Mouse (Mus musculus) MN1 (cell line): ENCODE data around the gene Polq.
A peak's percentile ranks its signal among the peaks of the same experiment; 100 is the strongest.
"Not testable (repeated sequence)": the region's sequence is repeated elsewhere in the genome, so short reads cannot be mapped to it uniquely, and the experiment has no call there.

Experiments used
- DNase-seq: peaks from one replicate; pipeline ENCODE4 v3.0.0-alpha.2; 2016; ENCODE audit warnings: low spot score

The Polq gene

DNA sequence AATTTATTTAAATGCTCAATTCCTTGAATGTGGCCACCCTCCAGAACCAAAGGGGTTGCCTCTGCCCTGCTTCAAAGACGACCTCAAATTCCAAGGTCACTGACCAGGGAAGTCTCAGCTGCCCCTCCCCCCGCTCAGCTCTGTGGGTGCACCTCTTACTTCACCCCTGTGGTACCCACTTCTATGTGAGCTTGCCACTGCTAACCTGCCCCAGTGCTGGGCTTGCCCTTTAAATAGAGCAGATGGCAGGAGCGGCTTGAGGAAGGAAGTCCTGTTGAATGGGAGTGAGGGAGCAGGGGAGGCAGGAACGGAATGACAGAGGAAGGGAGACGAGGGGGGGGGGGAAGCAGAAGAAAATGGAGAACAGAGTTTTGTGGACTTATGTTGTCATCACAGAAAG lies 97.2 kb downstream of the Polq start:
- DNase-seq: no peak

DNA sequence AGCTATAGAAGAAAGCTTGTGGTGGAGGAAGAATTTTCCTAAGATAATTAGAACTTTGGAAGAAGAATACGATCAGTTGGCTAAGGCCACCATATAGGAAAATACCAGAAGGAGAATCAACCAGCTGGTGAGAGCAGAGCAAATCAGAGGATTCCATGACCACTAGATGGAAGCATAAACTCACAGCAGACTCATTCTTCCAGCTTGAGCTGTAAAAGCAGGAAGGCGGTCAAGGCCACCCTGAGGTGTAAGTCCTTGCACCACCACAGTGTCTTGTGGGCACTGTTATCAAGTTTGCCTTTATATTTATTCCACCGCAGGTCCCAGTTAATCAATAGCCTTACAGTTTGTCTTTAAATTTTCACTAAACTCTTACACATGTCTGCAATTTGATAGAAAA lies 97.7 kb downstream of the Polq start:
- DNase-seq: peak; percentile 78

DNA sequence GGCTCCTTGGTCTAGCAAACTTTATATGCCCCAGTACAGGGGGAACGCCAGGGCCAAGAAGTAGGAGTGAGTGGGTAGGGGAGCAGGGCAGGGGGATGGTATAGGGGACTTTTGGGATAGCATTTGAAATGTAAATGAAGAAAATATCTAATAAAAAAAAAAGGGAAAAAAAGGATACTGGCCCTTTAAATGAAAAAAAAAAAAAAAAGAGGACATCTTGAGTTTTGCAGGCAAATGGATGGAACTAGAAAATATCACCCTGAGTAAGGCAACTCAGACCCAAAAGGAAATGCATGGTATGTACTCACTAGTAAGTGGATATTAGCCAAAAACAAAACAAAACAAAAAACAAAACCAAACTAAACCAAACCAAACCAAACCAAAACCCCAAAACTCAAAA lies 113.6 kb downstream of the Polq start:
- not testable (repeated sequence) for DNase-seq
